Mouse (Mus musculus) forebrain, embryonic 13.5 days (tissue): ENCODE measurements around the gene Prelp. TPM values are rescaled to one million over a fixed set of nuclear protein-coding genes. Genes with fewer than 3 reads are reported as not detected.

Experiments used
- ATAC-seq: fragments of 200-750 bp; cut with Nextera tagmentation; 2 replicates; pipeline ENCODE4 v1.8.0; 2017
- H3K27ac ChIP-seq: fragments of 300-500 bp; sonication (generic); 2 replicates; pipeline ENCODE4 v1.5.1; 2015; ENCODE audit warnings: inconsistent platforms, mild to moderate bottlenecking, moderate library complexity
- H3K27me3 ChIP-seq: fragments of 300-500 bp; sonication (generic); 2 replicates; pipeline ENCODE4 v1.6.1; 2015; ENCODE audit warnings: mild to moderate bottlenecking, inconsistent platforms
- H3K36me3 ChIP-seq: fragments of 300-500 bp; sonication (generic); 2 replicates; pipeline ENCODE4 v1.6.1; 2015; ENCODE audit warnings: mild to moderate bottlenecking, inconsistent platforms; ENCODE audit not compliant: poor library complexity, severe bottlenecking
- H3K4me1 ChIP-seq: fragments of 300-500 bp; sonication (generic); 2 replicates; pipeline ENCODE4 v1.6.1; 2015; ENCODE audit warnings: inconsistent platforms
- H3K4me2 ChIP-seq: fragments of 300-500 bp; sonication (generic); 2 replicates; pipeline ENCODE4 v1.6.1; 2015; ENCODE audit warnings: inconsistent platforms, mild to moderate bottlenecking, moderate library complexity
- H3K4me3 ChIP-seq: fragments of 300-500 bp; sonication (generic); 2 replicates; pipeline ENCODE4 v1.5.1; 2015; ENCODE audit warnings: mild to moderate bottlenecking, inconsistent platforms
- H3K9ac ChIP-seq: fragments of 300-500 bp; sonication (generic); 2 replicates; pipeline ENCODE4 v1.6.1; 2015; ENCODE audit warnings: mild to moderate bottlenecking, inconsistent platforms
- H3K9me3 ChIP-seq: fragments of 300-500 bp; sonication (generic); replicated peaks from 2 replicates; pipeline ENCODE4 v1.6.1; 2016; ENCODE audit warnings: inconsistent platforms
- WGBS: fragments of 180-500 bp; shearing (Covaris S2); methylation state at CpG from one replicate; pipeline ENCODE4 v1.1.7; 2015; 5-methylcytosine and 5-hydroxymethylcytosine counted together
- polyA plus RNA-seq: library from polyadenylated mRNA; unstranded; fragments of >200 nt; fragmentation: Nextera tagmentation; extraction: Ambion mirVana; gene quantifications from 2 replicates; pipeline ENCODE4 v1.2.1, GENCODE M21; 2015

Gene Prelp
- polyA plus RNA-seq, 1 experiment from 2014 or later = 1.3 TPM

- Histone ChIP-seq H3K4me2 (peak overlapping the region; percentile 37), H3K9me3 (no peaks in the 10 kb centered on the region), H3K27ac (0 out of 2 replicates have a peak overlapping the region, but pooled peaks have one; percentile 40), H3K4me3 (no peak overlapping the region), H3K9ac (peak overlapping the region; percentile 37), H3K4me1 (peaks cover 51% of the 10 kb centered on the region), H3K36me3 (no peaks in the 10 kb centered on the region), H3K27me3 (no peaks in the 10 kb centered on the region)
- WGBS = 2% methylated on average over 8 of the region's 8 CpGs
- peak; percentile 64 for ATAC-seq
Observed at GRCm38 (mm10) chr1:133887044-133887443, 34.2 kb downstream of the Prelp start.

DNA sequence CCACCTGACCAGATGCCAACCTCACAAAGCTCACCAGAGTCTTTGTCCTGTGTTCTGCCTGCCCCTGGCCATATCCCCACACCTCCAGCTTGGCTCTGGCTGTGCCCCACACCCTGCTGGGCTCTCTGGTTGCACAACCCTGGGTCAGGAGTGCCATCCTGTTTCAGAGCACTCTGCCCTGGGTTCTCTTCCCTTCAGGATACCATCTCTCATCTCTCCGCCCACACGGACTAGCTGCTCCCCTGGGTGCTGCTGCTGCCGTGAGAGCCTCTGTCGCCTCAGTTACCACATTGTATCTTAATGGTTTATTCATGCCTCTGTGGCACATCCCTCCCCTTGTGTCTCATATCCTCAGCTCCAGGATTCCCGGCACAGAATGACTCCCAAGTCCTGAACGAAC is 34.8 kb downstream of the Prelp start:
- no peak overlapping the region for H3K4me3 ChIP-seq
- no peak for ATAC-seq
- H3K27me3 ChIP-seq = no peaks in the 10 kb centered on the region
- peak overlapping the region; percentile 32; the same call in 1 of the 2 replicates for H3K27ac ChIP-seq
- WGBS = 22% methylated on average over 6 of the region's 6 CpGs
- no peaks in the 10 kb centered on the region for H3K9me3 ChIP-seq
- peak overlapping the region; percentile 37 for H3K4me2 ChIP-seq
- peaks cover 55% of the 10 kb centered on the region for H3K4me1 ChIP-seq
- no peak overlapping the region for H3K9ac ChIP-seq
- H3K36me3 ChIP-seq = no peaks in the 10 kb centered on the region

- no peaks in the 10 kb centered on the region for H3K36me3 ChIP-seq
- no peak overlapping the region for H3K4me2 ChIP-seq
- H3K27me3 ChIP-seq = no peaks in the 10 kb centered on the region
- no peak for ATAC-seq
- H3K9ac ChIP-seq = no peak overlapping the region
- peaks cover 53% of the 10 kb centered on the region for H3K4me1 ChIP-seq
- H3K9me3 ChIP-seq = no peaks in the 10 kb centered on the region
- no peak overlapping the region for H3K4me3 ChIP-seq
- 89% methylated on average over 5 of the region's 7 CpGs for WGBS
- H3K27ac ChIP-seq = no peak overlapping the region
Observed at GRCm38 (mm10) chr1:133885811-133886210, 35.4 kb downstream of the Prelp start.

- Histone ChIP-seq H3K9me3 (no peaks in the 10 kb centered on the region), H3K27ac (no peak overlapping the region), H3K4me1 (peaks cover 44% of the 10 kb centered on the region), H3K4me2 (no peak overlapping the region), H3K9ac (no peak overlapping the region), H3K4me3 (no peak overlapping the region), H3K36me3 (no peaks in the 10 kb centered on the region), H3K27me3 (no peaks in the 10 kb centered on the region)
- no peak for ATAC-seq
- WGBS = 85% methylated on average over 9 of the region's 9 CpGs
Observed at GRCm38 (mm10) chr1:133884746-133885145, 36.5 kb downstream of the Prelp start.

DNA sequence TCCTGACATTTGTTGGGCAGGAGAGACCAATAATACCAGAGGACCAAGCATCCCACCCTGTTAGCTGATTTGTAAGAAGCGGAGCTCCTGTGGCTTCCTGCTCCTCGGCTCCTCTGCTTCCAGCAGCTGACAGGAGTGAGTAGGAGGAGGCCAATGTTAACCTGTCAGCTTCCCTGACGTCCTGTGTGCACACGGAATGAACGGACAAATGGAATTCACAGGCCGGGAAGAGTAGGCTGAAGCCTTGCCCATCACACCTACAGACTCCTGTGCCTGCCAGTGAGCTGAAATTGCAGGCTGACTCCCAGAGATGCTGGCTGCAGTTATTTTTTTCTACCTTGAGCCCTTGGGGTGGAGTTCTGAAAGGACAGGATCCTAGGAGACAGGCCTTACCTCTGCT is 37.1 kb downstream of the Prelp start:
- ATAC-seq = no peak
- Histone ChIP-seq H3K27me3 (no peaks in the 10 kb centered on the region), H3K9me3 (no peaks in the 10 kb centered on the region), H3K4me3 (no peak overlapping the region), H3K4me2 (no peak overlapping the region), H3K36me3 (no peaks in the 10 kb centered on the region), H3K9ac (no peak overlapping the region), H3K27ac (no peak overlapping the region), H3K4me1 (peaks cover 39% of the 10 kb centered on the region)
- WGBS = 71% methylated on average over 6 of the region's 6 CpGs

DNA sequence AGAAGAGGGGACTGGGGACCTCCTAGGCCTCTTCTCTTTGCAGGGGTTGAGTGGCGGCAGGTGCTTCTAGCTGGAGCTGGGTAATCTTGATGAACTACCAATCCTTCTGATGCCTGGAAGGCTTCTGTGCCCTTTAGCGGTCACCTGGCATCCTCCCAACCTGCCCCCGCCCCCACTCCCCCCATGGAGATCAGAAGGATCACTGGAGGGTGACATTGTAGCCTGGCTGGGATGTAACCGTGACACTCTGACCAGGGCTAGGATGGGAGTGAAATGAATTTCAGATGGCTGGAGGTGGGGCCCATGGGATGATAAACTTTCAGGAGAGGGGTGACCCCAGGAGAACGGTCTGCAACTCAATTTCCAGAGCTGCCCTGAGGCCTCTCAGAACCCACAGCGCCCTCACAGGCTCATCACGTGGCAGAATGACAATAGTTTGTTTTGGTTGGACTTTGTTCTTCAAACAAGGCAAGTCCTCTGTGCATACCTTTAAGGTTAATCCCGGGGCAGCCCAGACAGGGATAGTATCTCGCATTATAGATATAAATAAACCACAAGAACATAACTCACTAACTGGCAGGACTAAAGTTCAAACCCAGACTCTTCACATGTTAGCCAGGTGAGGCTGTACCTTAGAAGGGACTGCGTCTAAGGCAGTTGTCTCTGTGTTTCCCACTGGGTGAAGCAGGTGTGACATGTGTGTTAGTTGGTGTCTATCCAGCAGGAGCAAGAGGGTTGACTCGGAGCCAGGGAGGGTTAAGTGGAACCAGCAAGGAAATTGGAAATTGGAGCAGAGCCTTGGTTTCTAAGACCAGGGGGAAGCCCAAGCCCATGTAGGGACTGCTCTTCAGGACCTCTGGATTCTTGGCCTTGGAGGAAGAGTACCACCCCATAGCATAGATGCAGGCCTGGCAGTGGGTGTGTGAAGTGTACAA is 38.7 kb downstream of the Prelp start:
- Histone ChIP-seq H3K9me3 (no peaks in the 10 kb centered on the region), H3K9ac (no peak overlapping the region), H3K4me2 (no peak overlapping the region), H3K36me3 (no peaks in the 10 kb centered on the region), H3K4me1 (peaks cover 31% of the 10 kb centered on the region), H3K27ac (no peak overlapping the region; the same call in 1 of the 2 replicates), H3K4me3 (no peak overlapping the region), H3K27me3 (no peaks in the 10 kb centered on the region)
- WGBS = 60% methylated on average over 11 of the region's 11 CpGs
- no peak for ATAC-seq

GRCm38 (mm10) chr1:133881813-133882212 is 39.4 kb downstream of the Prelp start:
- no peak overlapping the region for H3K9ac ChIP-seq
- peaks cover 24% of the 10 kb centered on the region for H3K4me1 ChIP-seq
- H3K9me3 ChIP-seq = no peaks in the 10 kb centered on the region
- H3K4me2 ChIP-seq = no peak overlapping the region
- H3K4me3 ChIP-seq = no peak overlapping the region
- peak; percentile 79 for ATAC-seq
- H3K27ac ChIP-seq = no peak overlapping the region; the same call in 1 of the 2 replicates
- WGBS = 46% methylated on average over 6 of the region's 6 CpGs
- no peaks in the 10 kb centered on the region for H3K36me3 ChIP-seq
- no peaks in the 10 kb centered on the region for H3K27me3 ChIP-seq

DNA sequence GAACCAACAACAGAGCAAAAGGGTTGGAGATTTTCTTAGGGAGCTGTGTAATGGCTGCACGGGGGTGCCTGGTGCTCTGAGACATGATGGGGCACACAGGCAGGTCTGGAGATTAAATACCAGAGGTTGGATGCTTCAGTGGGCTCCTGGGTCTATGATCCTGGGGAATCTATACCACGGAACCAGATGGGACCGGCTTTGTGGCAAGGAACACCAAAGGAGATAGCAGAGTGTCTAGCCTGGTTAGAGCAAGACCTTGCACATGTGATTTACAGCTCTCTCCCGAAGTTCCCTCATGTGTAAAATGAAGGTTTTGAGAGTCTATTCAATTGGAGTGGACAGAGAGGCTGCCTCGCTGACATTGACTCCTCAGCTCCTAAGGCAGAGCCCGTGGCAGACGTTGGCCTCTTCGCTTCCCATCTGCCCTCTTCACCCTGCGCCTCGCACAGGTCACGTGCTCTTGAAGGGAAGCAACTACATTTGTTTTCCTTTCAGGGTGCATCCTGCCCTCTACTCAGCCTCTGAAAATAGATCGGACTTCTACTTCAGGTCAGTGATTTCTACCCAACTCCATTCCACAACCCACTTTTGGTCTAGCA is 42.3 kb downstream of the Prelp start:
- ATAC-seq = no peak
- WGBS = 86% methylated on average over 12 of the region's 12 CpGs

GRCm38 (mm10) chr1:133876936-133877335 is 44.3 kb downstream of the Prelp start:
- 94% methylated on average over 7 of the region's 7 CpGs for WGBS
- no peak overlapping the region for H3K4me3 ChIP-seq
- H3K4me1 ChIP-seq = peaks cover 6% of the 10 kb centered on the region
- no peaks in the 10 kb centered on the region for H3K27me3 ChIP-seq
- no peak overlapping the region for H3K4me2 ChIP-seq
- H3K36me3 ChIP-seq = no peaks in the 10 kb centered on the region
- no peaks in the 10 kb centered on the region for H3K9me3 ChIP-seq
- no peak overlapping the region for H3K9ac ChIP-seq
- H3K27ac ChIP-seq = no peak overlapping the region
- ATAC-seq = no peak

More for the DNA sequence above, 42.3 kb downstream of the Prelp start:
- H3K36me3 ChIP-seq = no peaks in the 10 kb centered on the region
- H3K27me3 ChIP-seq = no peaks in the 10 kb centered on the region
- no peak overlapping the region for H3K27ac ChIP-seq
- H3K4me3 ChIP-seq = no peak overlapping the region
- H3K9ac ChIP-seq = no peak overlapping the region
- H3K4me2 ChIP-seq = no peak overlapping the region
- peaks cover 16% of the 10 kb centered on the region for H3K4me1 ChIP-seq
- no peaks in the 10 kb centered on the region for H3K9me3 ChIP-seq

DNA sequence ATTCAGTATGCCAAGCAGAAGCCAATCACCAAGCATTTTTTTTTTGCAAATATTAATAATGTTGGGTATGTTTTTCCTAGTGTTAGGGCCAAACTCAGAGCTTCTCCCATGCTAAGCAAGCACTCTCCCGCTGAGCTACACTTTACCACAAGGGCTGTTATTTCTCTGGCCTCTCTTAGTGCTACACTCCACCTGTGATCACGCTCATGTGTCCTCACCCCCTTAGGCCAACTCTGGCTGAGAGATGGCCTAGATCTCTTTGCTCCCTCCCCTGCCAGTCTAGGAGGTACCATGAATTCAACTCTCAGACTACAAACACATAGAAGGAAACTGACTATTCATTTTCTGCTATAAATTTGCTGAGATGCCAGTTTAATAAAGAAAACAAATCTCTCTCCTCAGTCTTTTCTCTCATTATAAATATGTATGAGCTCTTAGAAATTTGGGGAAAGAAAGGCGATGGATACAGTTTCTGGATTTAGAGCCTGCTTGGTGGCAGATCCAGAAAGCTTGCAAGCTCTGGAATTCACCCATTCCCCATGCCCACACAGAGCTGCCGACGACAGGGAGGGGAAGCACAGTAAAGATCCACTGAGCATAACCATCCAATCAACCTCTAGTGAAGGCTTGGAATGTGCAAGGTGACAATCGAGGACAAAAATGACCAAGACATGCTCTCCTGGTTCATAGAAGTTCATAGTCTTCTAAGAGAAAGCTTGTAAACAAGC is 48.0 kb downstream of the Prelp start:
- Histone ChIP-seq H3K4me1 (no peaks in the 10 kb centered on the region), H3K4me3 (no peak overlapping the region), H3K27me3 (no peaks in the 10 kb centered on the region), H3K9me3 (no peaks in the 10 kb centered on the region), H3K27ac (no peak overlapping the region), H3K9ac (no peak overlapping the region), H3K36me3 (no peaks in the 10 kb centered on the region), H3K4me2 (no peak overlapping the region)
- WGBS = 85% methylated on average over 6 of the region's 6 CpGs
- ATAC-seq = no peak

GRCm38 (mm10) chr1:133871241-133871640 is 50.0 kb downstream of the Prelp start:
- Histone ChIP-seq H3K36me3 (no peaks in the 10 kb centered on the region), H3K9ac (no peak overlapping the region), H3K27me3 (no peaks in the 10 kb centered on the region), H3K27ac (no peak overlapping the region), H3K9me3 (no peaks in the 10 kb centered on the region), H3K4me1 (no peaks in the 10 kb centered on the region), H3K4me3 (no peak overlapping the region), H3K4me2 (no peak overlapping the region)
- WGBS = 87% methylated on average over 10 of the region's 10 CpGs
- ATAC-seq = no peak

GRCm38 (mm10) chr1:133869221-133869620 is 52.0 kb downstream of the Prelp start:
- ATAC-seq = no peak
- no peaks in the 10 kb centered on the region for H3K27me3 ChIP-seq

More at GRCm38 (mm10) chr1:133869221-133869620, 52.0 kb downstream of the Prelp start:
- WGBS = 69% methylated on average over 2 of the region's 2 CpGs
- H3K4me1 ChIP-seq = no peaks in the 10 kb centered on the region
- H3K27ac ChIP-seq = no peak overlapping the region
- no peaks in the 10 kb centered on the region for H3K9me3 ChIP-seq
- H3K9ac ChIP-seq = no peak overlapping the region
- no peak overlapping the region for H3K4me2 ChIP-seq
- no peak overlapping the region for H3K4me3 ChIP-seq
- no peaks in the 10 kb centered on the region for H3K36me3 ChIP-seq
